Mouse (Mus musculus) right cerebral cortex, adult 18-20 months (tissue): Measurements from ENCODE around the gene Vill.

Experiments
- DNase-seq: peaks from one replicate; pipeline ENCODE4 v3.0.0; 2022; ENCODE audit warnings: mixed read lengths

Gene Vill

DNA sequence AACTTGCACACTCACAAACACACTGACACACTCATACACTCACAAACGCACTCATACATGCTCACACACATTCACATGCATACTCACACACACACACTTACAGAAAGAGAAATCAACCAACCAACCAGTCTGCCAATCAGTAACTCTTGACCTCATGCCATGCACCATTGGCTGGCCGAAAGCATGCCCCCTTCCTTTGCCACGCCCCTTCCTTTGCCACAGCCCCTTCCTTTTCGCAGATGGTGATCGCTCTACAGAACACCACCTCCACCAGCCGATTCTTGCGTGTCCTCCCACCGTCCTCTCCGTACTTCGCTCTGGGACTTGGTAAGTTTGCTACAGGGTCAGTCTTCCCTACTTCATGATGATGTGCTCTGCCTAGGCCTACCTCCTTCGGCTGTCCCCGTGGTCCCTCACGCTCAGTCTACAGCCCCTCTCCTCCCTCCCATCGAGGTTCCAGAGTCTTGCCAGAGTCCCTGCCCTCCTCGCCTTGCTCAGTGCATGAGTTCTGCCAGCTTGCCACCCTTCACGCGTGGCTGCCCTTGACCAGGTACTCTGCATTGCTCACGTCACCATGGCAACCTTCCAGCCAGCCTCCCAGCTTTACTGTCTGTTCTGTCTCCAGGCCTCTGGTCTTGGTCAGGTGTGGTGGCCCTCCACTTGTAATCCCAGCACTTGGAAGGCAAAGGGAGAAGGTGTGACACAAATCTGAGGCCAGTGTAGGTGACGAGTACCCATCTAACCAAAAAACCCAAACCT is 67.0 kb downstream of the Vill start:
- DNase-seq: no peak

DNA sequence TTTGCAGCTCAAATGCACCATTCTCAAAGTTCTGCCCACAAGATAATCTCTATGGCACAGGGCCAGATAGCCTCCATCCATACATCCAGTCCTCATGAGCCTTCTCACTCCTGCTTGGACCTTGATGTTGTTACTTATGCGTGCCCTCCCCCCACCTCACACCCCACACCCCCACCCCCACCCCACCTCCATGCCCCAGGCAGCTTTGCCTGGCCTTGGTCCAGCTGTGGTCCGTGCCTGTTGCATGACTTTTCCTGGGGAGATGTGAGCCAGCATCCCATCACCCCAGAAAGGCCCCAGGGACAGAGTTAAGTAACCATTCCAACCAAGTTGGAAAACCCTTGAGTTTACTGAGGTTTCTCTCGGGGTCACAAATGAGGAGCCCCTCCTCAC is 67.6 kb downstream of the Vill start:
- no peak for DNase-seq
